Mouse (Mus musculus): ENCODE results near the gene Usp8. TPM values are rescaled to one million over a fixed set of nuclear protein-coding genes. Genes with fewer than 3 reads are reported as not detected.

Gene Usp8
- polyA plus RNA-seq, 1 experiment: 16.2 TPM

GRCm38 (mm10) chr2:126730502-126730901, 23.4 kb downstream of the Usp8 start:
- 95% methylated on average over 2 of the region's 2 CpGs for WGBS

GRCm38 (mm10) chr2:126735339-126736073, 28.4 kb downstream of the Usp8 start:
- 93% methylated on average over 6 of the region's 6 CpGs for WGBS
- Histone ChIP-seq H3K27me3 (ENCODE audit: control insufficient read depth, insufficient read depth, low read length) (no peaks in the 10 kb centered on the region), H3K4me1 (replicated peaks; ENCODE audit: control insufficient read depth, insufficient read depth, low read length) (no peaks in the 10 kb centered on the region), H3K4me3 (ENCODE audit: control insufficient read depth, insufficient read depth, low read length) (no peak overlapping the region), H3K36me3 (ENCODE audit: control insufficient read depth, insufficient read depth, low read length) (peaks cover 44% of the 10 kb centered on the region), H3K27ac (ENCODE audit: control insufficient read depth, insufficient read depth, low read length) (no peak overlapping the region)
- TF ChIP-seq POLR2A (IDR thresholded peaks at IDR 0.05; ENCODE audit: control insufficient read depth, extremely low read depth, insufficient read depth, low read length, poor library complexity) (no peak), CTCF (IDR thresholded peaks at IDR 0.05; ENCODE audit: borderline replicate concordance, control insufficient read depth, extremely low read depth, insufficient read depth, low read length, poor library complexity) (no peak)
- DNase-seq: no peak

More at GRCm38 (mm10) chr2:126730502-126730901, 23.4 kb downstream of the Usp8 start:
- Histone ChIP-seq H3K27me3 (ENCODE audit: control insufficient read depth, insufficient read depth, low read length) (no peaks in the 10 kb centered on the region), H3K4me1 (replicated peaks; ENCODE audit: control insufficient read depth, insufficient read depth, low read length) (no peaks in the 10 kb centered on the region), H3K4me3 (ENCODE audit: control insufficient read depth, insufficient read depth, low read length) (no peak overlapping the region), H3K36me3 (ENCODE audit: control insufficient read depth, insufficient read depth, low read length) (peaks cover 27% of the 10 kb centered on the region), H3K27ac (ENCODE audit: control insufficient read depth, insufficient read depth, low read length) (no peak overlapping the region)
- DNase-seq: no peak
- TF ChIP-seq POLR2A (IDR thresholded peaks at IDR 0.05; ENCODE audit: control insufficient read depth, extremely low read depth, insufficient read depth, low read length, poor library complexity) (no peak), CTCF (IDR thresholded peaks at IDR 0.05; ENCODE audit: borderline replicate concordance, control insufficient read depth, extremely low read depth, insufficient read depth, low read length, poor library complexity) (no peak)

GRCm38 (mm10) chr2:126740314-126740713, 33.2 kb downstream of the Usp8 start:
- H3K27ac ChIP-seq (ENCODE audit: control insufficient read depth, insufficient read depth, low read length): no peak overlapping the region
- H3K27me3 ChIP-seq (ENCODE audit: control insufficient read depth, insufficient read depth, low read length): no peaks in the 10 kb centered on the region
- peaks cover 52% of the 10 kb centered on the region for H3K36me3 ChIP-seq (ENCODE audit: control insufficient read depth, insufficient read depth, low read length)
- H3K4me3 ChIP-seq (ENCODE audit: control insufficient read depth, insufficient read depth, low read length): no peak overlapping the region
- no peak for DNase-seq
- H3K4me1 ChIP-seq (replicated peaks; ENCODE audit: control insufficient read depth, insufficient read depth, low read length): no peaks in the 10 kb centered on the region
- no peak for TF ChIP-seq CTCF (IDR thresholded peaks at IDR 0.05; ENCODE audit: borderline replicate concordance, control insufficient read depth, extremely low read depth, insufficient read depth, low read length, poor library complexity)
- no peak for TF ChIP-seq POLR2A (IDR thresholded peaks at IDR 0.05; ENCODE audit: control insufficient read depth, extremely low read depth, insufficient read depth, low read length, poor library complexity)
- 51% methylated on average over 2 of the region's 2 CpGs for WGBS

- peaks cover 55% of the 10 kb centered on the region for H3K36me3 ChIP-seq (ENCODE audit: control insufficient read depth, insufficient read depth, low read length)
- 97% methylated on average over 5 of the region's 5 CpGs for WGBS
Measured at GRCm38 (mm10) chr2:126743389-126743788, 36.3 kb downstream of the Usp8 start.

DNA sequence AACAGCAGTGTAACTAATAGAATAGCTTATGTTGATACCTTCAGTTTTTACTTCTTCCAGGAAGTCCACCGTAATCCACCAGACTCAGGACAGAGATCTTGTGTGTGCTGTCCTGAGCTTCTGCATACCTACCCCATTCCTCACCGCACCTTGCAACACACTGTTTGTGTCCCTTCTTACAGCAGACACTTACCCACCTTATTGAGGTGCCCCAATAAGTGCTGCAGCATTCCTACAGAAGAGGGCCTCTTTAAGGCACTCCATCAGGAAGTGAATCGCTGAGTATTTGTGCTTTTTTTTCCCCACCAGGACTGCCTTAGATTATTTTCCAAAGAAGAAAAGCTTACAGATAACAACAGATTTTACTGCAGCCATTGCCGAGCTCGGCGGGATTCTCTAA, 48.5 kb downstream of the Usp8 start:
- no peaks in the 10 kb centered on the region for H3K27me3 ChIP-seq (ENCODE audit: control insufficient read depth, insufficient read depth, low read length)
- no peak for DNase-seq
- no peak overlapping the region for H3K4me3 ChIP-seq (ENCODE audit: control insufficient read depth, insufficient read depth, low read length)
- no peak overlapping the region for H3K27ac ChIP-seq (ENCODE audit: control insufficient read depth, insufficient read depth, low read length)
- H3K36me3 ChIP-seq (ENCODE audit: control insufficient read depth, insufficient read depth, low read length): peaks cover 69% of the 10 kb centered on the region
- TF ChIP-seq POLR2A (IDR thresholded peaks at IDR 0.05; ENCODE audit: control insufficient read depth, extremely low read depth, insufficient read depth, low read length, poor library complexity): no peak
- TF ChIP-seq CTCF (IDR thresholded peaks at IDR 0.05; ENCODE audit: borderline replicate concordance, control insufficient read depth, extremely low read depth, insufficient read depth, low read length, poor library complexity): no peak
- no peaks in the 10 kb centered on the region for H3K4me1 ChIP-seq (replicated peaks; ENCODE audit: control insufficient read depth, insufficient read depth, low read length)
- 98% methylated on average over 6 of the region's 6 CpGs for WGBS

More at GRCm38 (mm10) chr2:126743389-126743788, 36.3 kb downstream of the Usp8 start:
- no peaks in the 10 kb centered on the region for H3K4me1 ChIP-seq (replicated peaks; ENCODE audit: control insufficient read depth, insufficient read depth, low read length)
- no peak overlapping the region for H3K4me3 ChIP-seq (ENCODE audit: control insufficient read depth, insufficient read depth, low read length)
- TF ChIP-seq POLR2A (IDR thresholded peaks at IDR 0.05; ENCODE audit: control insufficient read depth, extremely low read depth, insufficient read depth, low read length, poor library complexity) (no peak), CTCF (IDR thresholded peaks at IDR 0.05; ENCODE audit: borderline replicate concordance, control insufficient read depth, extremely low read depth, insufficient read depth, low read length, poor library complexity) (no peak)
- no peak overlapping the region for H3K27ac ChIP-seq (ENCODE audit: control insufficient read depth, insufficient read depth, low read length)
- no peak for DNase-seq
- H3K27me3 ChIP-seq (ENCODE audit: control insufficient read depth, insufficient read depth, low read length): no peaks in the 10 kb centered on the region

GRCm38 (mm10) chr2:126759351-126759750, 52.2 kb downstream of the Usp8 start:
- Histone ChIP-seq H3K36me3 (ENCODE audit: control insufficient read depth, insufficient read depth, low read length) (peaks cover 51% of the 10 kb centered on the region), H3K27me3 (ENCODE audit: control insufficient read depth, insufficient read depth, low read length) (no peaks in the 10 kb centered on the region), H3K4me3 (ENCODE audit: control insufficient read depth, insufficient read depth, low read length) (no peak overlapping the region), H3K4me1 (replicated peaks; ENCODE audit: control insufficient read depth, insufficient read depth, low read length) (no peaks in the 10 kb centered on the region), H3K27ac (ENCODE audit: control insufficient read depth, insufficient read depth, low read length) (no peak overlapping the region)
- TF ChIP-seq POLR2A (IDR thresholded peaks at IDR 0.05; ENCODE audit: control insufficient read depth, extremely low read depth, insufficient read depth, low read length, poor library complexity): no peak
- TF ChIP-seq CTCF (IDR thresholded peaks at IDR 0.05; ENCODE audit: borderline replicate concordance, control insufficient read depth, extremely low read depth, insufficient read depth, low read length, poor library complexity): no peak
- no peak for DNase-seq
- 94% methylated on average over 7 of the region's 7 CpGs for WGBS

Data from thymus, adult 2 months (tissue).